Mouse (Mus musculus): ENCODE results near the gene Smo.
A peak's percentile ranks its signal among the peaks of the same experiment; 100 is the strongest.
"Not testable (repeated sequence)": the region's sequence is repeated elsewhere in the genome, so short reads cannot be mapped to it uniquely, and the experiment has no call there.

Gene Smo

DNA sequence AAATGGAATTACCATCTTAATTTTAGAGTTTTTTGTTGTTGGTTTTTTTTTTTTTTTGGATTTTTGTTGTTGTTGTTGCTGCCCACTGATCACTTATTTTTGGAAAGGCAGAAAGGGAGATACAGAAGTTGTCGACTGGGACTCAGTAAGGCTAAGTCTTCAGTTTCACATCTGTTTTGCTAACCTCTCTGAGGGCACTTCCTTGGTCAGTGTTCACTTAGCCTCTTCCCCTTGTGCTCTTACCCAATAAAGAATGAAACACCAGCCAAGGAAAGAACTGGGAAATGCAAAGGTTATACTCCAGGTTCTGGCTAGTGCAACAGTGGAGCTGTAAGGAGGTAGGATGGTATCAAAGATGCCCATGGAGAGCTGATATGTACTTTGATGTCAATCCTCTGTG is 5.8 kb upstream of the Smo start:
- DNase-seq, result no peak

DNA sequence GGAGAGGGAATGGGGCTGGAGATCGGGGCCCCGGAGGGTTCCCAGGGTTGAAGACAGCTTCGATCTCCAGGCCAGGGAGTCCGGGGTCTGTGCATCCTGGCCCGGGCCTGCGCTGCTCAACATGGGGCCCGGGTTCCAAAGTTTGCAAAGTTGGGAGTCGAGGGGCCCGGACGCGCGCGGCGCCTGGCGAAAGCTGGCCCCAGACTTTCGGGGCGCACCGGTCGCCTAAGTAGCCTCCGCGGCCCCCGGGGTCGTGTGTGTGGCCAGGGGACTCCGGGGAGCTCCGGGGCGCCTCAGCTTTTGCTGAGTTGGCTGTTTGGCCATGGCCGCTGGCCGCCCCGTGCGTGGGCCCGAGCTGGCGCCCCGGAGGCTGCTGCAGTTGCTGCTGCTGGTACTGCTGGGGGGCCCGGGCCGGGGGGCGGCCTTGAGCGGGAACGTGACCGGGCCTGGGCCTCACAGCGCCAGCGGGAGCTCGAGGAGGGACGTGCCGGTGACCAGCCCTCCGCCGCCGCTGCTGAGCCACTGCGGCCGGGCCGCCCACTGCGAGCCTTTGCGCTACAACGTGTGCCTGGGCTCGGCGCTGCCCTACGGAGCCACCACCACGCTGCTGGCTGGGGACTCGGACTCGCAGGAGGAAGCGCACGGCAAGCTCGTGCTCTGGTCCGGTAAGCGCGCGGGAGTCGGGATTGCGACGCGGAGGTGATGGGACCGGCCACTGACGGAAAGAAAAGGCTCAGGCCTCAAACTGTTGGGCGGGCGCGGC is 567 bp downstream of the Smo start:
- peak; percentile 73 to 81 for DNase-seq

DNA sequence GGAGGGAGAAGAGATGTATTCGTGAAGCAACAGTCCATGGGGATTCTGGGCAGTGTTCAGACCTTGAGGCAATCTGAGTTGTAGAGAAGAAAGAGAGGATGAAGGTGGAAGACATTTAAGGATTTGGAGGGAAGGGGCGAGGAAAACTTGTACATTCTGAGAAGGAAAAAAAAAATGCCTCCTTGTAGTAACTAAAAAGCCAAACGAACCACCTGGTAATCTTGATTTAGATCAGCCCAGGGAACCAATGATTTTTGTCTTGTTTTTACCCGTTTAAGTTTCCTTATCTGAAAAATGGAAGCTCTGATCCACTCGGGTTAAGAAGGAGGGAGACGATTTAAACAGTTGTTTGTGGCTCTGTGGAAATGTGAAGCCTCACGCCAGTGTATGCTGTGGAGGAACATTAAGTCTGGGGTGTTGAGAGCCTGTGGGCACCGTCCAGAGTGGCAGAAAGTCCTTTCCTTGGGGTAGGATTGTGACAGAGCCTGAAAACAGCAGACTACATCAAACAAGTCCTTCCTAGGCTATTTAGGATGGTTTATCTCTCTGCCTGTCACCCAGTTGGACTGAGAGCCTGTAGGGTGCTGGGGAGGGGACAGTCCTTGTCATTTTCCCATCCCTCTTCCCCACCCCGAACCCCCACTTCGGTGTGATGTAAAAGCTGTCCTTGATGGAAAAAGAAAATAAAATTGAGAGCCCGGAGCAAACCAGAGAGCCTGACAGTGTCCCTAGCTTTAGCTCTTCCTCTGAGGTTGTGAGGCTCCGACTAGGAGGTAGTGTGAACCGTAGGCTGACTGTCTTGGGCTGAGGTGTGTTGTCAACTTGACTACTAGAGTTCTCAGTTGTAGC is 1.5 kb downstream of the Smo start:
- DNase-seq, result no peak

DNA sequence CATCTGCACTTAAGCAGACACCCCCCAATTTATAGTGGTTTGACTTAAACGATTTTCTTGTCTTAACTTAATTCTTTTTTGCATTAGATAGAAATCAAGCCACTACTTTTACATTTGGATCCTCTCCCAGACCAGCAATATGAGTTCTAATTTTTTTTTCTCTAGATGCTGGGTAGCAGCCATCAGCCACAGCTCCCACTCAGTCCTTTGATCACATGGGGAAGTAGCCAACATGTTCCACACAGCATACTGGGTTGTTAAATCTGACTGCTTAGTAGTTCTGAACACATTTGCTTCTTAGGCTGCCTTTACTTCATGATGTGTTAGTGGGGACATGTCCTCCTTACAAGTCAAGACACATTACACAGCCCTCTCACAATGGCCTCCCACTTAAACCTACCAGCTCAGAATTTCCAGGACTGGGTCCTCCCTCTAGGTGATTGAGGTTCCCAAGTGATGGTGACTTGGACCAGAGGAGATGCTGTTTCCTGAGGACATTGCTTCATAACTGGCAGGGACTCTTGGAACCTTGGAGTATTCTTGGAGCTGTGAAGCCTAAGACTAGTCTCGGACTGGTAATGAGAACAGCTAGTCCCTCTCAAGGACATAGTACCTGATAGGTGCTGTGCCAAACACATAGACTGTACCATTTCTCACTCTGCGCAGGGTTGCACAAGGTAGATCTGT is 16.3 kb downstream of the Smo start:
- DNase-seq, result no peak

DNA sequence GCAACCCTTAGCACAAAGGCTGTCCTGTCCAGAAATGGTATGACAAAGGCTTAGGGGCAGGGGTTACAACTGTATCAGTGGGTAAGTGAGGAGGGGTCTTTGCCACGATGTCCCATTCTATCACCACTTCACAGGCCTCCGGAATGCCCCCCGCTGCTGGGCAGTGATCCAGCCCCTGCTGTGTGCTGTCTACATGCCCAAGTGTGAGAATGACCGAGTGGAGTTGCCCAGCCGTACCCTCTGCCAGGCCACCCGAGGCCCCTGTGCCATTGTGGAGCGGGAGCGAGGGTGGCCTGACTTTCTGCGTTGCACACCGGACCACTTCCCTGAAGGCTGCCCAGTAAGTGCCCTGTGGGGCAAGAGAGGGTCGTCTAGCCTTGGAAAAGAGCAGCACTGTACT is 18.0 kb downstream of the Smo start:
- DNase-seq, result no peak

DNA sequence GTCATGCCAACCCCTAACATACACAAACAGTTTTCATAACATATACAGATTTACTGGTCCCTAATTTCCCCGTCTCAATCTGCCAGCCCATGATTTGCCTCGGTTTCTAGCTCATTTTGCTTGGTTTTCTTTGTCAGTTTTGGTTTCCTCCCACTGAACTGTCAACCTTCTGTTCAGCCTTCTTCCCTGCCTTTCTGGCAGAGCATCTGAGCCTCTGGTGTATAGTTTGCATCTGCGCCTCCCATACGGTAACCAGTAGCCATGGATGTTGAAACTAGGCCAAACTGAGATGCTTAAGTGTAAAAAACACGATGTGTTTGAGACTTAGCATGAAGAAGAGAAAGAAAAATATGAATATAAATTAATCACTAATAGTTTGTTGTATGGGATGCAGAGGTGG is 20.7 kb downstream of the Smo start:
- DNase-seq, result no peak

DNA sequence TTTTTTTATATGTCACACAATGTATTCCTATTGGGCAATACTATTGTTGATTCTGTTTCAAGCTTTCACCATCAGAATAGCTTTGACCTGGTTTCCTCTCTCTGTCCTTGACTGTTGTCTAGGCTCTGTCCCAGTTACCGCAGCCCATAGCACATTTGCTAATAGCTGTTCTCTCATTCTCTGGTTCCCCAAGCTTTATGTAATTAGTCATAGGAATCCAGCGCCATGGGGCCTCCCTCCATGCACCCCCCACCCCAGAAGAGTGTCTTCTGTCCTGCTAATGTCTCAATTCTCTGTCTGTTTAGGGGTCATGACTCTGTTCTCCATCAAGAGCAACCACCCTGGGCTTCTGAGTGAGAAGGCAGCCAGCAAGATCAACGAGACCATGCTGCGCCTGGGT is 21.2 kb downstream of the Smo start:
- no peak for DNase-seq

DNA sequence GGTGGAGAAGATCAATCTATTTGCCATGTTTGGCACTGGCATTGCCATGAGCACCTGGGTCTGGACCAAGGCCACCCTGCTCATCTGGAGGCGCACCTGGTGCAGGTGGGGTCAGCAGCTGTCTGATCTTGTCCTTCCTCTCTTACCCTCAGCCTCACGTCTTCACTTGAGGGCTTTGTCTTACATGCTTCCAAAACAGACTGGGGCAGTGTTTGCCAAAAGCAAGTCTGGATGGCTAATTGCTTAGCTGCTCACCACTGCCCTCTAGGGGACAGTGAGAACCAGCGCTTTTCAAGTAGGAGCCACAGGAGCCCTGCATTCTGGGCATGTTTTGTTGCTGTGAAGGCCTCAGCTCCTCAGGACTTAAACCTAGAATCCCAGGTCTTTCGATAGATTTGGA is 23.1 kb downstream of the Smo start:
- DNase-seq, result peak; percentile 59 to 79

DNA sequence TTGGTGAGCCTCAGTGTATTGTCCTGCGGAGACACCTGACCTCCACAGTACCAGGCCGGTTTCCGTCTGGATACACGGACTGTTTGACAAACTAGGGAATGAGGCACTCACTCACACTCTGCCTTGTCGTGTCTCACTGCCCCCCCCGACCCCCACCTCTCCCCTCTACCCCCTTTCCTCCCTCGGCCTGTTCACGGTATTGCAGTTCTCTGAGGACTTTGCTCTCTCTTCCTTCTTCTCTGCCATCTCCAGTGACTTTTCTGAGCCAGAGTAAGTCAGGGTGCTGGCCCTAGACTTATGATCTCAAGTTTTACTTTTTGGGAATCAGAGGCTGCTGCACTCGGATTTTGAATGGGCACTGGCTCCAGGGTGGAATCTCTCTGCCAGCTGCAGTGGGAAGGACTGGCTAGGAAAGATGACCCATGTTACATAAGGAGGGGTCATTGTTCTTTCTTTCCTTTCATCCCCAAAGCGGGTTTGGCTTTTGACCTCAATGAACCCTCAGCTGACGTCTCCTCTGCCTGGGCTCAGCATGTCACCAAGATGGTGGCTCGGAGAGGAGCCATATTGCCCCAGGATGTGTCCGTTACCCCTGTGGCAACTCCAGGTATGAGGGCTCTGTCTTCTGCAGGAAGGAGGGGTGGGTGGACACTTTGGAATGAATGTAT is 23.8 kb downstream of the Smo start:
- no peak for DNase-seq

DNA sequence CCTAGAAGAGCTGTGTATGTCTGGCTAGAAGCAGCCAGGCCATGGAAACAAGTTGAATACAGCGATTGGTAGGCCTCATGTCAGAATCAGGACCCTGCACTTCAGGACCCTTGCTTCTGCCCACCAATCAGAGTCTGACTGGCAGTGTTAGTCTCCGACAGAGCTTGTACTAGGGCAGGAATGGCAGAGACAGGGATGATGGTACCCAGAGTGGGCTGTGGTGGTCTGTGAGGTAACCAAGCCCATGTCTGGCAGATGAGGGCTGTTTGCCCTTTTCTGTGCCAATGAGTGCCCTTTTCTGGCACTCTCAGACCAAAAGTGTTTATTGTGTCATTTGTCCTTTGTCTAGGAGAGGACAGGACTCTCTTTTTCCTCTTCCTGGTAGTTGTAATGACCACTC is 25.1 kb downstream of the Smo start:
- DNase-seq, result not testable (repeated sequence)

DNA sequence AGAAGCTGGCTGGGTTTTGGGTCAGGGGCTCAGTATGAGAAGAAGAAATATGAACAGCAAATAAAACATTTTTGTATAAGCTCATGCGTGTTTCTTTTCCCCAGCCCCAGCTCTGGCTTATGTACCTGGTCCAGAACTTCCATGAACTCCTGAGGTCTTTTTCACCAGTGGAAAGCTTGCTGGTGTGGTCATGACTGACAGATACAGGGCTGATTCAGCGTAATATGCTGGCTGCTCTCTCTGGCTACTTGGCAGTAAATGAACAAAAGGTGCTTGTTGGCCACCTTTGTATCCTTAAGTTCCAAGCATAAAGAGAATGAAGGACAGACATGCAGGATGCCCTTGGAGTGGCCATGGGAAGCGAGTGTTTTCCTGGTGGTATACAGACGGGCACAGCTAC is 26.0 kb downstream of the Smo start:
- no peak for DNase-seq

DNA sequence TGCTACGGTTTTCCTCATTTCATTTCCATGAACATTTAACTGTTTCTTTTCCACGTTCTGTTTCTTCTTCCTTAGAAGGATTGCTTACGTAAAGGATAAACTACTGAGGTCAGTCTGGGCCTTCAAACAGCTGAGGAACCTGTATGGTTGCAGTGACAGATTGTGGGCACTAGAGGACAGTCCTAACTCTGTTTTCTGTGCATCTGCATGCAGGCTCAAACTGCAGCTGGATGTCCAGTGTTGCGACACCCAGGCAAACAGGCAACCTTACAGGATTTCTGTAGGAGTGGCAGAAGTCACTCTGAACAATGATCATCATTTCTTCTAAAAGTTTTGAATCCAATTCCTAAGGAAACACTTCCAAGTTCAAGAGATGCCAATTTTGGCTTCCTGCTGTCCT is 27.2 kb downstream of the Smo start:
- DNase-seq, result peak; percentile 36 to 37

DNA sequence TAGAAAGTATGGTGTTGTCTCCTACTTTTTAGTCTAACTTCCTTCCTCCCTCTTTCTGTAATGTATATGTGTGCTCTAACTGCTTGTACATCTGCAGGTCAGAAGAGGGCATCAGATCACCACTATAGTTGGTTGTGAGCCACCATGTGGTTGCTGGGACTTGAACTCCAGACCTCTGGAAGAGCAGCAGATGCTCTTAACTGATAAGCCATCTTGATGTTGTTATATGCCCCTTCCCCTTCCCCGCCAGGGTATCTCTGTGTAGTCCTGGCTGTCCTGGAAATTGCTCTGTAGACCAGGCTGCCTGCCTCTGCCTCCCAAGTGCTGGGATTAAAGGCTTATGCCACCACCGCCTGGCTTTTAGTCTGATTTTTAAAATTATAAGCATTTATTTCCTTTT is 31.6 kb downstream of the Smo start:
- no peak for DNase-seq

DNA sequence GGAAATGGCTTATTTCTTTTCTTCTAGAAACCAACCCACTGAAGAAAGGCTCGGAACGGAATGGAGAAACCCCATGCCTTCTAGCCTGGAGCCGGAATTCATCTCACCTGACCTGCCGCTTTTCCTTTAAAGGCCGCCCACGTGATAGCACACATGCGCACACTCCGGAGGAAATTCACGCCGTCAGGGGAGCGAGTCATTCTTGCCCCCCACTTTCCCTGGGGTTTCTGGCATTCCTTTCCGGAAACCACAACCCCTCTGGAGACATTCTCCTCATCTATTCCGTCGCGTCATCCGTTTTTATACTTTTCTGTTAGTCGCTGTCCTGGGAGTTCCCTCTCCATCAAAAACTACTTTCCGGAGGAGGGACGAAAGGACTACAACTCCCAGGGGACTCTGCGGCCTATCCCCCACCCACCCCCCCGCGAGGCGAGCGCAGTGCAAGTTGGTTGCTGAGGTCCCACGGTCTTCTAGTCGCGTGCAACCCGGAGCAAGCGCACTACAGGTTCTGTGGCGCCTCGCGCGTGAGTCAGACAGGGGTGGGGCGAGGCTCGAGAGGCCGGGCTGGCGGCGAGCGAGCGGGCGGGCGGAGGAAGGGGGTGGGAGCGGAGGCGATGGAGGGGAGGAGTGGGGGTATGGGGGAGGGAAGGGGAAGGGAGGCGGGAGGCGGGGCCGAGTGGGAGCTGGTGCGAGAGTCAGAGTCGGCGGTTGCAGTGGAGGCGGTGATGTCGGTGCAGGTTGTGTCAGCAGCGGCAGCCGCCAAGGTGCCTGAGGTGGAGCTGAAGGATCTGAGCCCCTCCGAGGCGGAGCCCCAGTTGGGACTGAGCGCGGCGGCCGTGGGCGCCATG is 32.7 kb downstream of the Smo start, which contains the start of gene Ahcyl2:
Ahcyl2 (plus strand) TSS at position 199 of the 848 bp plus-strand sequence.
- DNase-seq, result peak; percentile 97 to 99

DNA sequence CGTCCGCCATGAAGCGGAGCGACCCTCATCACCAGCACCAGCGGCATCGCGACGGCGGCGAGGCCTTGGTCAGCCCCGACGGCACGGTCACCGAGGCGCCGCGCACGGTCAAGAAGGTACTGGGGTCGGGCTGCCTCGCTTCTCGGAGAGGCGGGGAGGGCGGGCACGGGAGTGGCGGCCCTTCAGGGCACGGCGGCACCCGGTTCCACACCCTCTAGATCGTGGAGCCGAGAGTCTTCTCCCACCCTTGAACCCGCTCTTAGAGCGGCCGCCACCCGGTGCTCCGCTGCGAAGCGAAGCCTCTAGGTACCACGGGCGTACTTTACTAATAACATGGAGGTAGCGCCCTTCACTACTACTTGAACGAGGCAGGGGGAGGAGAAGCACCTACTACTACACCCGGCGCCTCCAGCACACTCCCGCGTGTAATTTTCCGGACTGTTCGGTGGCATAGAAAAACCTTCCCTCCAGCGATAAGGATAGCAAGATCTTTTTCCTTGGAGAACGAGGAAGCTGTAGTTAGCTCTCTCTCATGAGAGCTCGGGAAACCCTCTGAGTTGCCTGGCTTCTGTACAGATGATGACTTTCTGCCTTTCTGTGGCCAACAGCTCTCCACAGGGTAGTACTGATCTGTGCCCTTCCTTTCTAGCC is 33.6 kb downstream of the Smo start:
- DNase-seq, result peak in 1 of 2 experiments; percentile 63

DNA sequence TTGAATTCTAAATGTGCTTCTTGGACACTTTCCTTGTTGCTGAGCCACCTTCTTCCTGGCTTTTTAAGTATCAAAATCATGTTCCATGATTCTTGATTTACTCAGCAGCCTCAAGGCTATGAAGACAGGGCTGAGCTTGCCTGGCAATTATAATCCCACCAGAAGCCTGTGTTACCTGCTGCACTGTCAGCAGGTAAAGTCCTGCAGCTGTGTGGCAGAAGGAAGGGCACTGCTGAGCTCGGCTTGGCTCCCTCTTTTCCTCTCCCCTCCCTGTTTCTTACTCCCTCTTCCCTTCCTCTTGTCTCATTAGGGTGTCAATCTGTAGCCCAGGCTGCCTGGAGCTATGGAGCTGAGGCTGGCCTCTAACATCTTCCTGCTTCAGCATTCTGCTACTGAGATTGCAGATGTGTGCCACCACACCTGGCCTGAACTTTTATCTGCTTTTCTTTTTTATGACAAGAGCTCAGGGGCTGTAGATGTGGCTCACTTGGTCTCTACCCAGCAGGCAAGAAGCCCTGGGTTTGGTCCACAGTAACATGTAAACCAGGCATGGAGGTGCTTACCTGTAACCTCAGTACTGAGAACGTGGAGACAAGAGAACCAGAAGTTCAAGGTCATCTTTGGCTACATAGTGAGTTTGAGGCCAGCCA is 35.5 kb downstream of the Smo start:
- no peak for DNase-seq

DNA sequence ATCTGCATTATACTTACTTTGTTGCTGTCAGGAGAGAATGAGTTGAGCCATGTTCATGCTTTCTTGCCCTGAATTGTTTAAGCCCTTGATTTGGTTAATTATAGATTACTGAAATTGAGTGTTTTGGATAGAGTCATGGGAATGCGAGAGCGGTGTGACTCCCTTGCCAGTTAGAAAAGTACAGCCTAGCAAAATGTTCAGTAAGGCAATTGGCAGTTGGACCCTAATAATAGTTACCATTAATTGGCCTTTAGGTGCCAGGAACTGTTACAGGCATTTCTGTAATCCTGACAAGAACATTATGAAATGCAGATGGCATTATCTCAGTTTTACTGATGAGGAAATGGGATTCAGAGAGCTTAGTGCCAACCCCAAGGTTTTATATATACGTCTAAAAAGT is 36.9 kb downstream of the Smo start:
- DNase-seq, result no peak

DNA sequence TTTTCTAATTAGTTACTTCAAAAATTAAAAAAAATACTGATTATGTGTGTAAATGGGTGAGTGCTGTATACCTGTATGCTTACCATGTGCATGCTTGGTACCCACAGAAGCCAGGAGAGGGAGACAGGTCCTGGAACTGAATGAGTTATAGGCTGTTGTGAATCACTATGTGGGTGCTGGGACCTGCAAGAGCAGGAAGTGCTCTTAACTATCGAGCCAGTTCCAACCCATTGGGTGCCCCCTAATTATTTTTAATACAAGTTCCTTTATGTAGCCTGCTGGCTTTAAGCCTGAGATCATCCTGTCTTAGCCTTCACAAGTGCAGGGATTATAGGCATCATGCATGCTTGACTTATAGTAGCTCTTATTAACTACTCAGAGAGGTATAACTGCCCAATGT is 38.9 kb downstream of the Smo start:
- no peak for DNase-seq

DNA sequence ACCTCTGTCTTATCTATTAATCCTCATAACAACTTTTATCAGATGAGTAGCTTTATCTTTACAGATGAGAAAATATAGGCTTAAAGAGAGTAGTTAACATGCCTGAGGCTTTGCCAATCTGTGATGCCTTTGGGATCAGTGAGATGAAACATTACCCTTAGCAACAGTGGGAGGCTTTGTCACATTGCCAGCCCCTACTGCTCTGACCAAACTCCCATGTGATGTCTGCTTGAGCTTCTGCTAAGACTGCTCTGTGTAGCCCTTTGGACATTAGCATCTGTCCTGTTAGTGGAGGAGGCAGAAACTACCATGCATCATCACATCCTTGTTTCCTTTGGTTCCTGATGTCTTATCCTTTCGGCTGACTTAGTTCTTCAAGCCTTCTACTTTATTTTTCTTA is 40.3 kb downstream of the Smo start:
- DNase-seq, result no peak

DNA sequence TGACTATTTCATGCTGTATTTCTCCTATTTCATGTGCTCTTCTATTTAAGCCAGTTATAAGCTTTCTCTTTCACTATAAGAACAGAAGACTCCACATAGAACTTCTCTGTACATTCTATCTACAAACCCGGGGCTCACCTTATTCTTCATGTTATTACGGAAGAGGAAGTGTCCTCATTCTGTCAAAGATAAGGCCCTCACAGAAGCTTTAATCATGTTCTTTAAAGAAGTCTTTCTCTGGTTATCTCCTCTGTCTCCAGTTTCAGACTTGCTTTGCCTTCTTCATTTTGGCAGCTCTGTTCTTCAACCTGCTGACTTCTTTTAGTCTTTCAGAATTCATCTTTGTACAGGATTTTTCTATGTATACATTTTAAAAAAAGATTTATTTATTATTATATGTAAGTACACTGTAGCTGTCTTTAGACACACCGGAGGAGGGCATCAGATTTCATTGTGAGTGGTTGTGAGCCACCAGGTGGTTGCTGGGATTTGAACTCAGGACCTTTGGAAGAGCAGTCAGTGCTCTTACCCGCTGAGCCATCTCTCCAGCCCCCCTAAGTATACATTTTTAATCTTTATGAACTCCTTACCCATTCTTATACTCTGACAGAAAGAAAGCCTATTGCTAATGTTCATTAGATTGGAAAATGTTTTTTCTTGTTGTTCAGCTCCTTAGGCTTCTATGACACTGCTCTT is 41.4 kb downstream of the Smo start:
- DNase-seq, result no peak

DNA sequence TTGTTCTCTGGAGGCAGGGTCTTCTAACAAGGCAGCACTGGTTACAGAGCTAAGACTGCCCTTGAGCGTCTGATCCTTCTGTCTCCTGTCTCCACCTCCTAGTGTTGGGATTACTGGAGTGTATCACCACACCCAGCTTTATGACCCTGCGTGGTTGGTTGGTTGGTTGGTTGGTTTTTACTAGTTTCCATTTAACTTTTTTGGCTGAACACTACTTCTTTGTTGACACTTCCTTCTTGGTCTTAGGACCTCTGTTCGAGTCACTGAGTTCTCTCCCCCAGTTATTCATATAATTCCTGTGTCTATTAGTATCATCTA is 41.9 kb downstream of the Smo start:
- no peak for DNase-seq

All from lung, postnatal 4 days (tissue).